Mouse (Mus musculus) heart, postnatal 4 days (tissue): ENCODE measurements around the gene H1fx. TPM values are rescaled to one million over a fixed set of nuclear protein-coding genes. Genes with fewer than 3 reads are reported as not detected.
"Not testable (repeated sequence)": the region's sequence is repeated elsewhere in the genome, so short reads cannot be mapped to it uniquely, and the experiment has no call there.

ENCODE experiments used
- DNase-seq: peaks from one replicate; pipeline ENCODE4 v3.0.0; 2021
- total RNA-seq, 2 experiments: library from RNA; stranded (reverse); gene quantifications; 2 replicates each; pipeline ENCODE4 v1.2.3; 2021

Gene H1fx
- total RNA-seq: 10 to 100 TPM; 36.2 to 37.3 TPM

GRCm38 (mm10) chr6:87981547-87982256 is at the start of gene H1fx:
TSS of gene H1fx (minus strand) at chr6:87981637.
- DNase-seq: peak; percentile 88

- no peak for DNase-seq
These were observed 49.0 kb upstream of the H1fx start for GRCm38 (mm10) chr6:88030432-88030831.

GRCm38 (mm10) chr6:88027390-88027789 is 46.0 kb upstream of the H1fx start:
- no peak for DNase-seq

- no peak for DNase-seq
These were observed 42.0 kb upstream of the H1fx start for GRCm38 (mm10) chr6:88023316-88023890.

GRCm38 (mm10) chr6:88019154-88019553 is 37.7 kb upstream of the H1fx start:
- DNase-seq: no peak

- no peak for DNase-seq
These were observed 36.4 kb upstream of the H1fx start for GRCm38 (mm10) chr6:88017821-88018220.

- DNase-seq: no peak
These were observed 34.4 kb upstream of the H1fx start for GRCm38 (mm10) chr6:88015797-88016196.

- DNase-seq: no peak
These were observed 32.0 kb upstream of the H1fx start for GRCm38 (mm10) chr6:88013456-88013855.

GRCm38 (mm10) chr6:88012601-88013000 is 31.2 kb upstream of the H1fx start:
- DNase-seq: no peak

- peak; percentile 47 for DNase-seq
These were observed 29.7 kb upstream of the H1fx start for GRCm38 (mm10) chr6:88011106-88011505.

- no peak for DNase-seq
These were observed 27.8 kb upstream of the H1fx start for GRCm38 (mm10) chr6:88009209-88009608.

GRCm38 (mm10) chr6:88004773-88005172 is 23.3 kb upstream of the H1fx start:
- not testable (repeated sequence) for DNase-seq

- DNase-seq: no peak
These were observed 22.0 kb upstream of the H1fx start for GRCm38 (mm10) chr6:88003439-88003838.

GRCm38 (mm10) chr6:87998358-87998757 is 16.9 kb upstream of the H1fx start:
- DNase-seq: no peak

- peak; percentile 84 for DNase-seq
These were observed 16.3 kb upstream of the H1fx start for GRCm38 (mm10) chr6:87997706-87998265.

GRCm38 (mm10) chr6:87996606-87997005 is 15.2 kb upstream of the H1fx start:
- no peak for DNase-seq

GRCm38 (mm10) chr6:87995519-87995918 is 14.1 kb upstream of the H1fx start:
- no peak for DNase-seq

- DNase-seq: peak; percentile 21
These were observed 12.5 kb upstream of the H1fx start for GRCm38 (mm10) chr6:87993790-87994571.

- DNase-seq: no peak
These were observed 11.3 kb upstream of the H1fx start for GRCm38 (mm10) chr6:87992733-87993132.

GRCm38 (mm10) chr6:87991886-87992285 is 10.4 kb upstream of the H1fx start:
- no peak for DNase-seq

GRCm38 (mm10) chr6:87991216-87991615 is 9.8 kb upstream of the H1fx start:
- DNase-seq: no peak

GRCm38 (mm10) chr6:87982506-87982905 is 1.1 kb upstream of the H1fx start:
- no peak for DNase-seq

- DNase-seq: peak; percentile 34
These were observed 379 bp downstream of the H1fx start for GRCm38 (mm10) chr6:87981030-87981485.
